In the genomic region with DNA sequence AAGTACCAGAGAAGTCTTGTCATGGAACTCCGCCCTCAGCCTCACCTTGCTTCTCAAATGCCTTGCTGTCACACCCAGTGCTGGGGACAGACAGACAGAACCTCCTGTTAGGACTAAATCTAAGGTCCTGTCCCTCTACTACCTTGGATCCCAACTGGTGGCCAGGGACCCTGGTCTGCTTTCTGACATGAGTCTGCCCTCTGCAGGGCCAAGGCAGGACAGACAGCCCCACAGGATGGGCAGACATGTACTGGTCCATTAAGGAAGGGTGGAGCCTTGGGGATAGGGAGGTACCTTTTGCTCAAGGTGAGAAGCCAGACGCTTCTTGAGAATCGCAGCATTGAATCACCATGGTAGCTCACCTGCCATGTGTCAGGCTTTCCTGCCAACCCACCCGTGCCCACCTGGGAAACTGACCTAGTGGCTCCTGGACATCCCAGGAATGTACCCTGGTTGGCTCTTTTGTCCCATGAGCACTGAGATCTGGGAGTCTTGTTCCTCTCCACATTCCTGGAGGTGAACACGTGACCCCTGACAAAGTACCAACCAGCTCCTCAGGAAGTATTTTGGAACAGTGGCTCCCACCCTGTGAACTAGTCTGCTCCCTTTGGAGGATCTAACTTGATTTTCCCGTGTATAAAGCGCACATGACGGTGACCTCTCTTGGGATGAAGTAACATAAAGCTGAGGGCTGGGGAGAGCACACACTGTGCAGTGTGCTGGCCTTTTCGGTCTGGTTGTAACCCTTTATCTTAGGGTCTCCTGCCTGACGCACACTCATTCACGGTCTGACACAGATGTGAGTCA, we compare ENCODE assay signal across 27 mouse cellular contexts. TPM values are rescaled to one million over a fixed set of nuclear protein-coding genes. Genes with fewer than 3 reads are reported as not detected.
A peak's percentile ranks its signal among the peaks of the same experiment; 100 is the strongest.
DNase-seq lines count a peak whose midpoint lies in the region; ATAC-seq and TF ChIP-seq lines count a peak whose summit lies in the region.
"Had no signal": no experiment of that assay in that cellular context is flagged by ENCODE, and none has a peak within 500 bp of the region (broad histone marks: within the 10 kb centered on the region; RNA-seq: fewer than 3 reads in every experiment).

No protein-coding gene starts in this region.

- H3K9ac ChIP-seq in kidney, postnatal 0 days (ENCODE audit: low read depth, low read length) = no peak overlapping the region
- no peak overlapping the region for H3K9ac ChIP-seq in lung, postnatal 0 days (replicated peaks; ENCODE audit: low read depth)
- no peak overlapping the region for H3K9ac ChIP-seq in stomach, postnatal 0 days (ENCODE audit: low read length)
- H3K9ac ChIP-seq: embryonic facial prominence, embryonic 13.5 days; forebrain, embryonic 13.5 days; forebrain, postnatal 0 days; heart, embryonic 12.5 days had no signal

- H3K4me1 ChIP-seq in kidney, postnatal 0 days (replicated peaks; ENCODE audit: insufficient read depth, low read length) = no peaks in the 10 kb centered on the region
- H3K4me1 ChIP-seq in lung, postnatal 0 days (ENCODE audit: insufficient read depth, low read depth, low read length) = no peaks in the 10 kb centered on the region
- 0 out of 2 replicates have a peak, but pooled peaks cover 2% of the 10 kb centered on the region for H3K4me1 ChIP-seq in lung, adult 2 months (ENCODE audit: control insufficient read depth, insufficient read depth, low read length)
- no peaks in the 10 kb centered on the region for H3K4me1 ChIP-seq in stomach, postnatal 0 days (replicated peaks; ENCODE audit: control insufficient read depth, insufficient read depth)
- H3K4me1 ChIP-seq: embryonic facial prominence, embryonic 13.5 days; forebrain, embryonic 13.5 days; heart, embryonic 12.5 days had no signal

- ATAC-seq in kidney, postnatal 0 days (replicated peaks; ENCODE audit: low FRiP score, low read depth) = no peak
- peak; percentile 25; the same call in 1 of the 2 replicates for ATAC-seq in lung, postnatal 0 days
- 0 out of 2 replicates have a peak, but pooled peaks have one; percentile 4 for ATAC-seq in megakaryocyte-erythroid progenitor cell, adult 5-6 weeks (replicated peaks; ENCODE audit: low FRiP score, low TSS enrichment, poor library complexity, severe bottlenecking)
- ATAC-seq in stomach, postnatal 0 days (ENCODE audit: low FRiP score, low TSS enrichment) = peak; percentile 43
- no peak for ATAC-seq in erythroid progenitor cell, adult 5-6 weeks (replicated peaks; ENCODE audit: low FRiP score, poor library complexity, severe bottlenecking)
- ATAC-seq: activated CD4-positive, CD25-positive, alpha-beta regulatory T cell, adult 4 months; forebrain, embryonic 13.5 days; forebrain, postnatal 0 days; Patski had no signal

- no peak overlapping the region for H3K27ac ChIP-seq in kidney, postnatal 0 days
- no peak overlapping the region; the same call in 1 of the 2 replicates for H3K27ac ChIP-seq in lung, postnatal 0 days (ENCODE audit: low read length)
- H3K27ac ChIP-seq in stomach, postnatal 0 days (replicated peaks) = peak overlapping the region; percentile 71
- H3K27ac ChIP-seq: embryonic facial prominence, embryonic 13.5 days; forebrain, embryonic 13.5 days had no signal

- no peak; the same call in 1 of the 2 replicates for TF ChIP-seq EP300 in lung, postnatal 0 days (IDR thresholded peaks at IDR 0.05)
- no peak for TF ChIP-seq EP300 in stomach, postnatal 0 days (optimal IDR thresholded peaks at IDR 0.05)

- H3K36me3 ChIP-seq in kidney, postnatal 0 days (ENCODE audit: insufficient read depth, low read length) = no peaks in the 10 kb centered on the region
- H3K36me3 ChIP-seq in lung, postnatal 0 days (ENCODE audit: insufficient read depth, low read length) = no peaks in the 10 kb centered on the region
- H3K36me3 ChIP-seq in stomach, postnatal 0 days (ENCODE audit: control insufficient read depth, insufficient read depth, low read length) = no peaks in the 10 kb centered on the region
- H3K36me3 ChIP-seq: embryonic facial prominence, embryonic 13.5 days; heart, embryonic 12.5 days had no signal

- no peak for TF ChIP-seq POLR2A in lung, adult 2 months (IDR thresholded peaks at IDR 0.05; ENCODE audit: borderline replicate concordance, extremely low read depth, low read depth, low read length)

- no peaks in the 10 kb centered on the region for H3K27me3 ChIP-seq in kidney, postnatal 0 days (ENCODE audit: insufficient read depth, low read length)
- no peaks in the 10 kb centered on the region for H3K27me3 ChIP-seq in lung, postnatal 0 days (replicated peaks; ENCODE audit: insufficient read depth, low read length)
- H3K27me3 ChIP-seq in stomach, postnatal 0 days (ENCODE audit: control insufficient read depth, insufficient read depth, low read length) = no peaks in the 10 kb centered on the region
- H3K27me3 ChIP-seq: embryonic facial prominence, embryonic 13.5 days; forebrain, embryonic 13.5 days; Patski had no signal

- no peak overlapping the region for H3K4me3 ChIP-seq in kidney, postnatal 0 days (replicated peaks; ENCODE audit: low read depth, low read length)
- H3K4me3 ChIP-seq in lung, postnatal 0 days (ENCODE audit: low read depth, low read length) = no peak overlapping the region
- no peak overlapping the region for H3K4me3 ChIP-seq in lung, adult 2 months (replicated peaks; ENCODE audit: extremely low read depth, low read depth, low read length)
- H3K4me3 ChIP-seq in stomach, postnatal 0 days (ENCODE audit: low read depth, low read length) = no peak overlapping the region
- H3K4me3 ChIP-seq: embryonic facial prominence, embryonic 13.5 days; forebrain, embryonic 13.5 days; heart, embryonic 12.5 days had no signal

- DNase-seq in kidney, postnatal 0 days (ENCODE audit: low spot score) = no peak
- no peak for DNase-seq in kidney, adult 18-20 months
- no peak for DNase-seq in lung, postnatal 0 days (ENCODE audit: low spot score)
- DNase-seq in lung, adult 2 months = no peak
- DNase-seq in stomach, postnatal 0 days (ENCODE audit: low spot score) = no peak
- DNase-seq in adrenal gland, postnatal 4 days (ENCODE audit: low spot score in 2 of 2) = no peak
- DNase-seq: cerebellum, adult 18-20 months; cerebellum, adult 9-11 months; cerebellum, postnatal 36 days; forebrain, postnatal 0 days; gastrocnemius, postnatal 25 days had no signal

- peak; percentile 20; the same call in 1 of the 2 replicates for TF ChIP-seq CTCF in kidney, postnatal 0 days (IDR thresholded peaks at IDR 0.05; ENCODE audit: low read depth)
- peak; percentile 19; the same call in 1 of the 2 replicates for TF ChIP-seq CTCF in lung, postnatal 0 days (IDR thresholded peaks at IDR 0.05)
- TF ChIP-seq CTCF in lung, adult 2 months (IDR thresholded peaks at IDR 0.05; ENCODE audit: insufficient read depth, low read length) = no peak
- TF ChIP-seq CTCF in stomach, postnatal 0 days (IDR thresholded peaks at IDR 0.05; ENCODE audit: low read depth) = peak; percentile 51

- 70% methylated on average over 11 of the region's 11 CpGs for WGBS in kidney, postnatal 0 days
- WGBS in lung, postnatal 0 days = 50% methylated on average over 11 of the region's 11 CpGs
- 63% methylated on average over 11 of the region's 11 CpGs for WGBS in lung, adult 2 months
- 62% methylated on average over 11 of the region's 11 CpGs for WGBS in stomach, postnatal 0 days

- H3K4me2 ChIP-seq in kidney, postnatal 0 days (ENCODE audit: low read length) = no peak overlapping the region
- no peak overlapping the region for H3K4me2 ChIP-seq in lung, postnatal 0 days (replicated peaks; ENCODE audit: low read depth, low read length)
- no peak overlapping the region for H3K4me2 ChIP-seq in stomach, postnatal 0 days (replicated peaks; ENCODE audit: low read depth)
- H3K4me2 ChIP-seq: embryonic facial prominence, embryonic 13.5 days; forebrain, embryonic 13.5 days; heart, embryonic 12.5 days had no signal

- no peaks in the 10 kb centered on the region for H3K9me3 ChIP-seq in kidney, postnatal 0 days (replicated peaks; ENCODE audit: low read length)
- no peaks in the 10 kb centered on the region for H3K9me3 ChIP-seq in lung, postnatal 0 days (ENCODE audit: low read length)
- H3K9me3 ChIP-seq in stomach, postnatal 0 days (ENCODE audit: control insufficient read depth, low read length) = no peaks in the 10 kb centered on the region
- H3K9me3 ChIP-seq: embryonic facial prominence, embryonic 13.5 days; forebrain, embryonic 13.5 days; heart, embryonic 12.5 days had no signal

RNA-seq across cellular contexts. Expression of a gene that starts 7.7 kb away (rescaled TPM):
- polyA plus RNA-seq in kidney, postnatal 0 days (2015; fragmentation: Nextera tagmentation; extraction: Ambion mirVana) = 0.78 and 1.2 TPM in 2 replicates
- polyA plus RNA-seq in lung, postnatal 0 days (2015; fragmentation: Nextera tagmentation; extraction: Ambion mirVana) = 0.11 TPM in 1 of 2 replicates, not detected in the other
- polyA plus RNA-seq in lung, adult 2 months (2012; rRNA removed) = 0.25 and 0.50 TPM in 2 replicates
- total RNA-seq in megakaryocyte-erythroid progenitor cell, adult 5-6 weeks (2014; fragmentation: Nextera tagmentation) = not detected in 2 replicates
- total RNA-seq in megakaryocyte-erythroid progenitor cell, adult 5-6 weeks (2017) = not detected in 2 replicates
- polyA plus RNA-seq in stomach, postnatal 0 days (2015; fragmentation: Nextera tagmentation; extraction: Ambion mirVana) = 0.30 and 0.48 TPM in 2 replicates
- total RNA-seq in erythroid progenitor cell, adult 5-6 weeks (2015; ENCODE audit: low replicate concordance) = not detected in 2 replicates
- total RNA-seq in erythroid progenitor cell, adult 5-6 weeks (2017; ENCODE audit: low replicate concordance) = not detected in 2 replicates
- under 1 TPM in 1 of 2 experiments, not detected in 1; 0.48 TPM for total RNA-seq in adrenal gland, postnatal 4 days (2021)
- total RNA-seq: CH12.LX; forebrain, postnatal 0 days; gastrocnemius, adult 18-20 months; heart, adult 8-10 months; heart, postnatal 25 days had no signal
- polyA plus RNA-seq: activated CD4-positive, CD25-positive, alpha-beta regulatory T cell, adult 4 months; embryonic facial prominence, embryonic 13.5 days; forebrain, embryonic 13.5 days; forebrain, postnatal 0 days; heart, embryonic 12.5 days; heart, embryonic 16.5 days; hindbrain, embryonic 11.5 days; Patski had no signal

RNA-seq across cellular contexts. Expression of a gene that starts 8.2 kb away (rescaled TPM):
- 0.08 and 0.10 TPM in 2 replicates for polyA plus RNA-seq in kidney, postnatal 0 days (2015; fragmentation: Nextera tagmentation; extraction: Ambion mirVana)
- polyA plus RNA-seq in lung, postnatal 0 days (2015; fragmentation: Nextera tagmentation; extraction: Ambion mirVana) = 0.60 and 0.68 TPM in 2 replicates
- polyA plus RNA-seq in lung, adult 2 months (2012; rRNA removed) = 0.25 and 1,946 TPM in 2 replicates
- total RNA-seq in megakaryocyte-erythroid progenitor cell, adult 5-6 weeks (2014; fragmentation: Nextera tagmentation) = not detected in 2 replicates
- total RNA-seq in megakaryocyte-erythroid progenitor cell, adult 5-6 weeks (2017) = not detected in 2 replicates
- polyA plus RNA-seq in stomach, postnatal 0 days (2015; fragmentation: Nextera tagmentation; extraction: Ambion mirVana) = 2,802 and 3,195 TPM in 2 replicates
- total RNA-seq in erythroid progenitor cell, adult 5-6 weeks (2015; ENCODE audit: low replicate concordance) = not detected in 2 replicates
- not detected in 2 replicates for total RNA-seq in erythroid progenitor cell, adult 5-6 weeks (2017; ENCODE audit: low replicate concordance)
- not detected for total RNA-seq in adrenal gland, postnatal 4 days (2021)
- total RNA-seq: adrenal gland, adult 18-20 months; adrenal gland, postnatal 14 days; CH12.LX; forebrain, postnatal 0 days; gastrocnemius, adult 18-20 months; gastrocnemius, postnatal 25 days; granulocyte monocyte progenitor cell, adult 5-6 weeks; heart, adult 8-10 months; heart, postnatal 25 days had no signal
- polyA plus RNA-seq: activated CD4-positive, CD25-positive, alpha-beta regulatory T cell, adult 4 months; forebrain, embryonic 13.5 days; forebrain, postnatal 0 days; hindbrain, embryonic 11.5 days; Patski had no signal

RNA-seq across cellular contexts. Expression of a gene that starts 17.1 kb away (rescaled TPM):
- polyA plus RNA-seq in kidney, postnatal 0 days (2015; fragmentation: Nextera tagmentation; extraction: Ambion mirVana) = not detected in 2 replicates
- not detected in 2 replicates for polyA plus RNA-seq in lung, postnatal 0 days (2015; fragmentation: Nextera tagmentation; extraction: Ambion mirVana)
- 0.22 TPM in 1 of 2 replicates, not detected in the other for polyA plus RNA-seq in lung, adult 2 months (2012; rRNA removed)
- total RNA-seq in megakaryocyte-erythroid progenitor cell, adult 5-6 weeks (2014; fragmentation: Nextera tagmentation) = not detected in 2 replicates
- total RNA-seq in megakaryocyte-erythroid progenitor cell, adult 5-6 weeks (2017) = not detected in 2 replicates
- polyA plus RNA-seq in stomach, postnatal 0 days (2015; fragmentation: Nextera tagmentation; extraction: Ambion mirVana) = 0.21 and 0.33 TPM in 2 replicates
- total RNA-seq in erythroid progenitor cell, adult 5-6 weeks (2015; ENCODE audit: low replicate concordance) = not detected in 2 replicates
- not detected in 2 replicates for total RNA-seq in erythroid progenitor cell, adult 5-6 weeks (2017; ENCODE audit: low replicate concordance)
- not detected for total RNA-seq in adrenal gland, postnatal 4 days (2021)
- total RNA-seq: adrenal gland, adult 18-20 months; adrenal gland, postnatal 14 days; CH12.LX; forebrain, postnatal 0 days; gastrocnemius, adult 18-20 months; gastrocnemius, postnatal 25 days; granulocyte monocyte progenitor cell, adult 5-6 weeks; heart, adult 8-10 months; heart, postnatal 25 days had no signal
- polyA plus RNA-seq: activated CD4-positive, CD25-positive, alpha-beta regulatory T cell, adult 4 months; forebrain, embryonic 13.5 days; forebrain, postnatal 0 days; heart, embryonic 12.5 days; heart, embryonic 16.5 days; hindbrain, embryonic 11.5 days; Patski had no signal

RNA-seq across cellular contexts. Expression of a gene that starts 22.6 kb away (rescaled TPM):
- 2.9 and 3.0 TPM in 2 replicates for polyA plus RNA-seq in kidney, postnatal 0 days (2015; fragmentation: Nextera tagmentation; extraction: Ambion mirVana)
- 28.1 and 58.8 TPM in 2 replicates for polyA plus RNA-seq in lung, postnatal 0 days (2015; fragmentation: Nextera tagmentation; extraction: Ambion mirVana)
- polyA plus RNA-seq in lung, adult 2 months (2012; rRNA removed) = 2.1 and 62.5 TPM in 2 replicates
- total RNA-seq in megakaryocyte-erythroid progenitor cell, adult 5-6 weeks (2014; fragmentation: Nextera tagmentation) = not detected in 2 replicates
- not detected in 2 replicates for total RNA-seq in megakaryocyte-erythroid progenitor cell, adult 5-6 weeks (2017)
- polyA plus RNA-seq in stomach, postnatal 0 days (2015; fragmentation: Nextera tagmentation; extraction: Ambion mirVana) = 758 and 921 TPM in 2 replicates
- total RNA-seq in erythroid progenitor cell, adult 5-6 weeks (2015; ENCODE audit: low replicate concordance) = not detected in 2 replicates
- not detected in 2 replicates for total RNA-seq in erythroid progenitor cell, adult 5-6 weeks (2017; ENCODE audit: low replicate concordance)
- total RNA-seq in adrenal gland, postnatal 4 days (2021) = under 1 TPM in 1 of 2 experiments, not detected in 1; 0.31 TPM
- total RNA-seq: adrenal gland, adult 18-20 months; adrenal gland, postnatal 14 days; forebrain, postnatal 0 days; gastrocnemius, adult 18-20 months; gastrocnemius, postnatal 25 days; granulocyte monocyte progenitor cell, adult 5-6 weeks; heart, postnatal 25 days had no signal
- polyA plus RNA-seq: activated CD4-positive, CD25-positive, alpha-beta regulatory T cell, adult 4 months had no signal

RNA-seq across cellular contexts. Expression of a gene that starts 25.1 kb away (rescaled TPM):
- polyA plus RNA-seq in kidney, postnatal 0 days (2015; fragmentation: Nextera tagmentation; extraction: Ambion mirVana) = not detected in 2 replicates
- polyA plus RNA-seq in lung, postnatal 0 days (2015; fragmentation: Nextera tagmentation; extraction: Ambion mirVana) = not detected in 2 replicates
- 26.6 TPM in 1 of 2 replicates, not detected in the other for polyA plus RNA-seq in lung, adult 2 months (2012; rRNA removed)
- total RNA-seq in megakaryocyte-erythroid progenitor cell, adult 5-6 weeks (2014; fragmentation: Nextera tagmentation) = not detected in 2 replicates
- not detected in 2 replicates for total RNA-seq in megakaryocyte-erythroid progenitor cell, adult 5-6 weeks (2017)
- 0.59 and 0.65 TPM in 2 replicates for polyA plus RNA-seq in stomach, postnatal 0 days (2015; fragmentation: Nextera tagmentation; extraction: Ambion mirVana)
- not detected in 2 replicates for total RNA-seq in erythroid progenitor cell, adult 5-6 weeks (2015; ENCODE audit: low replicate concordance)
- not detected in 2 replicates for total RNA-seq in erythroid progenitor cell, adult 5-6 weeks (2017; ENCODE audit: low replicate concordance)
- not detected for total RNA-seq in adrenal gland, postnatal 4 days (2021)
- total RNA-seq: adrenal gland, adult 18-20 months; adrenal gland, postnatal 14 days; CH12.LX; forebrain, postnatal 0 days; gastrocnemius, adult 18-20 months; gastrocnemius, postnatal 25 days; granulocyte monocyte progenitor cell, adult 5-6 weeks; heart, adult 8-10 months; heart, postnatal 25 days had no signal
- polyA plus RNA-seq: activated CD4-positive, CD25-positive, alpha-beta regulatory T cell, adult 4 months; forebrain, embryonic 13.5 days; forebrain, postnatal 0 days; heart, embryonic 12.5 days; heart, embryonic 16.5 days; hindbrain, embryonic 11.5 days; Patski had no signal

Comparison
In these comparisons a context has a peak if more than half of its experiments do, and no peak if none do; other contexts are left out.
1. ATAC-seq: peak in lung, postnatal 0 days (single experiment), megakaryocyte-erythroid progenitor cell, adult 5-6 weeks (single experiment) and stomach, postnatal 0 days (single experiment); none in kidney, postnatal 0 days (single experiment) and erythroid progenitor cell, adult 5-6 weeks (single experiment).